Mouse (Mus musculus) lung, postnatal 0 days (tissue): ENCODE data around the gene Nfic. TPM values are rescaled to one million over a fixed set of nuclear protein-coding genes. Genes with fewer than 3 reads are reported as not detected.
A peak's percentile ranks its signal among the peaks of the same experiment; 100 is the strongest.

ENCODE experiments used
- ATAC-seq: fragments of 200-750 bp; cut with Nextera tagmentation; 2 replicates; pipeline ENCODE4 v1.8.0; 2017; ENCODE audit warnings: moderate library complexity
- DNase-seq: peaks from one replicate; pipeline ENCODE4 v3.0.0-alpha.2; 2016; ENCODE audit warnings: low spot score
- H3K27ac ChIP-seq: fragments of 300-500 bp; sonication (generic); 2 replicates; pipeline ENCODE4 v1.5.1; 2014; ENCODE audit warnings: antibody characterized with exemption, mild to moderate bottlenecking, low read length, mixed read lengths
- H3K27me3 ChIP-seq: fragments of 300-500 bp; sonication (generic); replicated peaks from 2 replicates; pipeline ENCODE4 v1.6.1; 2014; ENCODE audit warnings: low read length, mixed read lengths; ENCODE audit not compliant: insufficient read depth
- H3K36me3 ChIP-seq: fragments of 300-500 bp; sonication (generic); 2 replicates; pipeline ENCODE4 v1.6.1; 2014; ENCODE audit warnings: low read length, mixed read lengths; ENCODE audit not compliant: insufficient read depth
- H3K4me1 ChIP-seq: fragments of 300-500 bp; sonication (generic); 2 replicates; pipeline ENCODE4 v1.6.1; 2014; ENCODE audit warnings: antibody characterized with exemption, low read depth, low read length, mixed read lengths; ENCODE audit not compliant: insufficient read depth
- H3K4me2 ChIP-seq: fragments of 300-500 bp; sonication (generic); replicated peaks from 2 replicates; pipeline ENCODE4 v1.6.1; 2014; ENCODE audit warnings: low read depth, mild to moderate bottlenecking, low read length, moderate library complexity, mixed read lengths
- H3K4me3 ChIP-seq: fragments of 300-500 bp; sonication (generic); 2 replicates; pipeline ENCODE4 v1.5.1; 2014; ENCODE audit warnings: low read depth, low read length
- H3K9ac ChIP-seq: fragments of 300-500 bp; sonication (generic); replicated peaks from 2 replicates; pipeline ENCODE4 v1.6.1; 2014; ENCODE audit warnings: low read depth, mild to moderate bottlenecking
- H3K9me3 ChIP-seq: fragments of 300-500 bp; sonication (generic); 2 replicates; pipeline ENCODE4 v1.6.1; 2016; ENCODE audit warnings: low read length, mixed read lengths
- CTCF ChIP-seq: IDR thresholded peaks from 2 replicates; pipeline ENCODE4 v1.5.1; 2016; ENCODE audit warnings: antibody characterized with exemption, mild to moderate bottlenecking
- EP300 ChIP-seq: IDR thresholded peaks from 2 replicates; pipeline ENCODE4 v1.6.1; 2016; ENCODE audit warnings: antibody characterized with exemption, mild to moderate bottlenecking, control low read depth
- WGBS: fragments of 180-500 bp; shearing (Covaris S2); extraction: QIAGEN DNeasy Blood & Tissue Kit; methylation state at CpG from one replicate; pipeline ENCODE4 v1.1.7; 2014; 5-methylcytosine and 5-hydroxymethylcytosine counted together
- polyA plus RNA-seq: library from polyadenylated mRNA; unstranded; fragments of >200 nt; fragmentation: Nextera tagmentation; extraction: Ambion mirVana; gene quantifications from 2 replicates; pipeline ENCODE4 v1.2.1, GENCODE M21; 2015

Gene Nfic
- polyA plus RNA-seq, result 73.6 and 83.9 TPM in 2 replicates

DNA sequence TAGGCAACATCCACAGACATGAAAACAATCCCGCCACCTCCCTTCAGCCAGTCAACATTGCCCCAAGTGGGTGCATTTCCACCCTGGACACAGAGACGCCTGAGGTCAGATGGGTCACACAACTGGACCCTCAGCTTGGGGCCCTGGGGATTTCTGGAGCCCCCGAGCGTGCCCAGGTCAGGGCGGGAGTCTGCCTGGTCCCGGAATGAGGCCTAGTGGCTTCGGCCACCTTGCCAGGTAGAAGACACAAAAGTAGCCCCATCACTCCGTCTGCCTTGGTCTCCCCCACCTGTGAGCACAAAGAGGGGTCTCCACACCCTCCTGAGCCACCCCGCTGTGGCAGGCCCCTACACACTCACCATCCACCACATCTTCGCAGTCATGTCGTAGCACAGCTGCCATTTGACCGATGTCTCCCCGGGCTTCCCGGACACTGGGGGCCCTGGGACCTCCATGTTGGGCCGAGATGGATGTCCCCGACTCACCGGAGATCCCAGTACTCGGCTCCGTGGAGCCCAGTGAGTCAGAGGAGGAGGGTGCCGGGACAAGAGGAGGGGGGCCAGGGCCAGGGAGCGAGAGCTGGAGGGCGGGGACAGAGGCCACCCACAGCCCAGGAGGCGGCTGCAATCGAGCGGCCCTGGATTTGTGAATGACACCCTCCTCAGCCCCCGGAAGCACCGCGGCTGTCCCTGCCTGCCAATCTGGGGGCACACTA lies at the start of gene Nfic:
Gene Nfic (minus strand): TSS at position 455 of the 715 bp plus-strand sequence.
- Histone ChIP-seq H3K27me3 (peaks cover 43% of the 10 kb centered on the region), H3K27ac (no peak within 1 kb of the TSS), H3K4me1 (0 out of 2 replicates have a peak, but pooled peaks cover 3% of the 10 kb centered on the region), H3K36me3 (no peaks in the 10 kb centered on the region), H3K9me3 (no peaks in the 10 kb centered on the region), H3K4me2 (no peak within 1 kb of the TSS), H3K4me3 (no peak within 1 kb of the TSS), H3K9ac (no peak within 1 kb of the TSS)
- DNase-seq, result no peak
- TF ChIP-seq EP300 (no peak), CTCF (no peak)
- no peak for ATAC-seq
- 57% methylated on average over 28 of the region's 28 CpGs for WGBS

DNA sequence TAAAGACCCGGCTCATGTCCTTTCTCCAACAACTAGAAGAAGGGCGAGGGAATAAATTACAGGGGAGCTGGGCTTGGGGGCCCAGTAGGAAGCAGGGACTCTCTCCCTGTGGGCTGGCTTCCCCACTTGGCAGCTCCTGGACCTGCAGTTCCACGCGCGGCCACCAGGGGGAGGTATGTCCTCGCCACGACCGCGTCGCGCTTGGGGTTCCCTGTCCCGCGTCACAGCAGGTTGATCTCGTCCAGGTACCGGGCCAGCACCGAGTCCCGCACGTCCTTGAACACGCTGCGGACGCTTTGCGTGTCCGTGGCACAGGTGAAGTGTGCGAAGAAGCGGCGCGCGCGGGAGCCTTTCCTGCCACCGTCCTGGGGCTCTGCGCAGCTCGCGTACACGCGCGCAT lies 47.2 kb upstream of the Nfic start:
- Histone ChIP-seq H3K27me3 (no peaks in the 10 kb centered on the region; the same call in 1 of the 2 replicates), H3K36me3 (no peaks in the 10 kb centered on the region), H3K4me1 (0 out of 2 replicates have a peak, but pooled peaks cover 3% of the 10 kb centered on the region), H3K9ac (no peak overlapping the region), H3K4me2 (peak overlapping the region; percentile 60), H3K9me3 (no peaks in the 10 kb centered on the region), H3K4me3 (peak overlapping the region; percentile 14; the same call in 1 of the 2 replicates), H3K27ac (no peak overlapping the region)
- ATAC-seq (peak; percentile 62), DNase-seq (peak; percentile 74)
- TF ChIP-seq EP300, result no peak
- peak; percentile 100 for TF ChIP-seq CTCF
- 11% methylated on average over 33 of the region's 36 CpGs for WGBS

DNA sequence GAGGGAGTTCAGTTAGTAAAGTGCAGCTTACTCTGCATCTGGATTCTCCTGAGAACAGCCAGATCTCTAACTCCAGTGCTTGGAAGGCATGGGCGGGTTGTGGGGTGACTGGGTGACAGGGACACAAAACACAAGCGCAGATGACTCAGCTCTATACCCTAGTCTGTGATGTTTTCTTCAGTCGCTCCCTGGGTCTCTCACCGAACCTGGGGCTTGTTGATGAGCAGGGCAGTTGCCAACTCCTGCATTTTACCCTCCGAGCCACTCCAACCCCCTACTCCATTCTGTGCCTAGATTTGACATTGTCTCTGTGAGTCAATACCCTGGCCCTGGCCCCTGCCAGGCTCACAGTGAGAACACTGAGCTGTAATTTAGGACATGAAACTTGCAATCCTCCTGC lies 46.4 kb upstream of the Nfic start:
- Histone ChIP-seq H3K27ac (no peak overlapping the region), H3K4me1 (peaks cover 7% of the 10 kb centered on the region; the same call in 1 of the 2 replicates), H3K27me3 (no peaks in the 10 kb centered on the region; the same call in 1 of the 2 replicates), H3K9ac (no peak overlapping the region), H3K4me3 (no peak overlapping the region), H3K4me2 (no peak overlapping the region), H3K36me3 (no peaks in the 10 kb centered on the region), H3K9me3 (no peaks in the 10 kb centered on the region)
- WGBS, result 82% methylated on average over 5 of the region's 5 CpGs
- DNase-seq (no peak), ATAC-seq (no peak)
- TF ChIP-seq CTCF (no peak), EP300 (no peak)

DNA sequence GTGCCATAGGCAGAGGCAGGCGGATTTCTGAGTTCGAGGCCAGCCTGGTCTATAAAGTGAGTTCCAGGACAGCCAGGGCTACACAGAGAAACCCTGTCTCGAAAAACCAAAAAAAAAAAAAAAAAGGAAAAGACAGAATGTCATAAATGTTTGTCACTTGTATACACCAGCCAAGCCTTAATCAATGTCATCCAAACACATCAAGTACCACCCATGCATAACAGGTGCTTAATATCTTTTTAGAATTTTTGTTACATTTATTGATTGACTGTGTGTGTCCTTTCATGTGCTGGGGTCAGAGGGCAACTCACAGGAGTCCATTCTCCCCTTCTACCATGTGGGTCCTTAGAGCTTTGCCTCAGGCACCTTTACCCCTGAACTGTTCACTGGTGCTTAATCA lies 44.6 kb upstream of the Nfic start, which contains the start of gene S1pr4:
Gene S1pr4 (minus strand): TSS at position 101 of the 400 bp plus-strand sequence.
- TF ChIP-seq CTCF (no peak), EP300 (no peak)
- Histone ChIP-seq H3K4me2 (peak within 1 kb of the TSS; percentile 86), H3K9ac (no peak within 1 kb of the TSS), H3K27ac (peak within 1 kb of the TSS; percentile 57; the same call in 1 of the 2 replicates), H3K27me3 (no peaks in the 10 kb centered on the region; the same call in 1 of the 2 replicates), H3K4me3 (peak within 1 kb of the TSS; percentile 16), H3K9me3 (no peaks in the 10 kb centered on the region), H3K4me1 (peaks cover 13% of the 10 kb centered on the region; the same call in 1 of the 2 replicates), H3K36me3 (no peaks in the 10 kb centered on the region)
- DNase-seq (no peak), ATAC-seq (no peak)
- 86% methylated on average over 2 of the region's 3 CpGs for WGBS

DNA sequence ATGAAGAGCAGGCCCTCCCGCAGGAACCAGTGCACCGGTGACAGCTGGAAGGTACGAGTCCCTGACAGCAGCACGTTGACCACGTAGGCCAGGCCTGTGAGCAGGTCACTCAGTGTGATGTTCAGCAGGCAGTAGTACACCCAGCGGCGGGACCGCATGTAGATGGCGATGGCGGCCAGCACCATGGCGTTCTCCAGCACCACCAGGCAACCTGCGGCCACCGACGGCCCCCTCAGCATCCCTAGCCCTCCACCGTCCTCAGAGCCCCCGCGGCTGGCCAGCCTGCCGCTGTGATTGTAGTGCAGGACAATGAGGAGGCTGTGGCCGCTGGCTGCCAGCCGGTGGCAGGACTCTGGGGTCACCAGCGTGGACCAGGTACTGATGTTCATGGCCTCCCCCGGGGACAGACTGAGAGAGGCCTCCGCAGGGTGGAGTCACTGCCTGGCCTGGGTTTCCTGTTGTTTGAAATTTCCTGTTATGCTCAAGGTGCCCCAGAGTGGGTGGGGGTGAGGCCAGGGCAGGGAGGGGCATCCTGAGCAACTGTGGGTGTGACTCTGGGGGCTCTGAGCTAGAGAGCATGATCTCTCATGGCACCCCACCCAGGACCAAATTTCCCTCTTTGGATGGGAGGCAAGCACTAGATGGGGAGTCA lies 43.9 kb upstream of the Nfic start:
- Histone ChIP-seq H3K27me3 (no peaks in the 10 kb centered on the region; the same call in 1 of the 2 replicates), H3K36me3 (no peaks in the 10 kb centered on the region), H3K27ac (peak overlapping the region; percentile 57; the same call in 1 of the 2 replicates), H3K9ac (no peak overlapping the region), H3K9me3 (no peaks in the 10 kb centered on the region), H3K4me3 (peak overlapping the region; percentile 16), H3K4me1 (peaks cover 16% of the 10 kb centered on the region; the same call in 1 of the 2 replicates), H3K4me2 (peak overlapping the region; percentile 86)
- DNase-seq (peak; percentile 52), ATAC-seq (no peak)
- WGBS, result 63% methylated on average over 21 of the region's 23 CpGs
- no peak for TF ChIP-seq EP300
